Mouse (Mus musculus): Measurements from ENCODE around the gene Lrrc58. TPM values are rescaled to one million over a fixed set of nuclear protein-coding genes. Genes with fewer than 3 reads are reported as not detected.

Lrrc58 gene
- polyA plus RNA-seq, 2 experiments: 4.1 to 8.7 TPM

- no peak for DNase-seq (ENCODE audit: low read depth in 3 of 3, low spot score in 3 of 3)
- Histone ChIP-seq H3K4me2 (ENCODE audit: low read depth) (no peak overlapping the region), H3K9ac (replicated peaks) (no peak overlapping the region), H3K27me3 (ENCODE audit: control insufficient read depth, insufficient read depth, low read length) (no peaks in the 10 kb centered on the region), H3K4me1 (replicated peaks; ENCODE audit: control insufficient read depth in 2 of 2, insufficient read depth in 2 of 2, low read length in 1 of 2) (peaks cover 0 to 12% of the 10 kb centered on the region in 2 experiments; a peak in 2 of 4 replicates), H3K36me3 (replicated peaks; ENCODE audit: control insufficient read depth, insufficient read depth, low read depth) (no peaks in the 10 kb centered on the region), H3K4me3 (ENCODE audit: insufficient read depth in 1 of 2, low read depth in 2 of 2, low read length in 2 of 2) (no peak overlapping the region), H3K9me3 (ENCODE audit: control insufficient read depth, low read length) (no peaks in the 10 kb centered on the region), H3K27ac (no peak overlapping the region)
- WGBS (ENCODE audit: insufficient replicate concordance): 31% methylated on average over 5 of the region's 5 CpGs
- ATAC-seq (ENCODE audit: insufficient read depth): no peak
- TF ChIP-seq EP300 (IDR thresholded peaks at IDR 0.05; ENCODE audit: low read depth) (no peak), CTCF (IDR thresholded peaks at IDR 0.05; ENCODE audit: low read depth) (no peak)
These were observed 16.8 kb upstream of the Lrrc58 start for GRCm38 (mm10) chr16:37851366-37851765.

GRCm38 (mm10) chr16:37853279-37853678 lies 14.9 kb upstream of the Lrrc58 start:
- no peaks in the 10 kb centered on the region for H3K27me3 ChIP-seq (ENCODE audit: control insufficient read depth, insufficient read depth, low read length)
- WGBS (ENCODE audit: insufficient replicate concordance): 66% methylated on average over 9 of the region's 9 CpGs
- H3K9ac ChIP-seq (replicated peaks): no peak overlapping the region
- no peak for TF ChIP-seq CTCF (IDR thresholded peaks at IDR 0.05; ENCODE audit: low read depth)
- no peak for TF ChIP-seq EP300 (IDR thresholded peaks at IDR 0.05; ENCODE audit: low read depth)
- H3K4me1 ChIP-seq (replicated peaks; ENCODE audit: control insufficient read depth in 2 of 2, insufficient read depth in 2 of 2, low read length in 1 of 2): peaks cover 0 to 11% of the 10 kb centered on the region in 2 experiments; a peak in 2 of 4 replicates
- DNase-seq (ENCODE audit: low read depth in 3 of 3, low spot score in 3 of 3): no peak
- H3K36me3 ChIP-seq (replicated peaks; ENCODE audit: control insufficient read depth, insufficient read depth, low read depth): no peaks in the 10 kb centered on the region
- ATAC-seq (ENCODE audit: insufficient read depth): no peak
- no peak overlapping the region for H3K4me3 ChIP-seq (ENCODE audit: insufficient read depth in 1 of 2, low read depth in 2 of 2, low read length in 2 of 2)
- no peaks in the 10 kb centered on the region for H3K9me3 ChIP-seq (ENCODE audit: control insufficient read depth, low read length)
- H3K27ac ChIP-seq: no peak overlapping the region
- no peak overlapping the region for H3K4me2 ChIP-seq (ENCODE audit: low read depth)

- 51% methylated on average over 14 of the region's 14 CpGs for WGBS (ENCODE audit: insufficient replicate concordance)
- TF ChIP-seq EP300 (IDR thresholded peaks at IDR 0.05; ENCODE audit: low read depth): no peak
- no peak for TF ChIP-seq CTCF (IDR thresholded peaks at IDR 0.05; ENCODE audit: low read depth)
- Histone ChIP-seq H3K4me1 (replicated peaks; ENCODE audit: control insufficient read depth in 2 of 2, insufficient read depth in 2 of 2, low read length in 1 of 2) (peaks cover 0 to 11% of the 10 kb centered on the region in 2 experiments; a peak in 2 of 4 replicates), H3K9ac (replicated peaks) (no peak overlapping the region), H3K27ac (no peak overlapping the region), H3K4me3 (ENCODE audit: insufficient read depth in 1 of 2, low read depth in 2 of 2, low read length in 2 of 2) (no peak overlapping the region), H3K27me3 (ENCODE audit: control insufficient read depth, insufficient read depth, low read length) (no peaks in the 10 kb centered on the region), H3K36me3 (replicated peaks; ENCODE audit: control insufficient read depth, insufficient read depth, low read depth) (no peaks in the 10 kb centered on the region), H3K4me2 (ENCODE audit: low read depth) (no peak overlapping the region), H3K9me3 (ENCODE audit: control insufficient read depth, low read length) (no peaks in the 10 kb centered on the region)
- ATAC-seq (ENCODE audit: insufficient read depth) (no peak), DNase-seq (ENCODE audit: low read depth in 3 of 3, low spot score in 3 of 3) (no peak)
These were observed 14.1 kb upstream of the Lrrc58 start for GRCm38 (mm10) chr16:37854054-37854453.

- WGBS (ENCODE audit: insufficient replicate concordance): 34% methylated on average over 5 of the region's 5 CpGs
- no peak for DNase-seq (ENCODE audit: low read depth in 3 of 3, low spot score in 3 of 3)
- no peak overlapping the region for H3K27ac ChIP-seq
These were observed 13.6 kb upstream of the Lrrc58 start for GRCm38 (mm10) chr16:37854593-37854992.

GRCm38 (mm10) chr16:37855583-37855982 lies 12.6 kb upstream of the Lrrc58 start:
- no peak overlapping the region for H3K27ac ChIP-seq

More at GRCm38 (mm10) chr16:37854593-37854992, 13.6 kb upstream of the Lrrc58 start:
- Histone ChIP-seq H3K27me3 (ENCODE audit: control insufficient read depth, insufficient read depth, low read length) (no peaks in the 10 kb centered on the region), H3K4me2 (ENCODE audit: low read depth) (no peak overlapping the region), H3K4me1 (replicated peaks; ENCODE audit: control insufficient read depth in 2 of 2, insufficient read depth in 2 of 2, low read length in 1 of 2) (peaks cover 0 to 11% of the 10 kb centered on the region in 2 experiments; a peak in 2 of 4 replicates), H3K9me3 (ENCODE audit: control insufficient read depth, low read length) (no peaks in the 10 kb centered on the region), H3K36me3 (replicated peaks; ENCODE audit: control insufficient read depth, insufficient read depth, low read depth) (no peaks in the 10 kb centered on the region), H3K4me3 (ENCODE audit: insufficient read depth in 1 of 2, low read depth in 2 of 2, low read length in 2 of 2) (no peak overlapping the region), H3K9ac (replicated peaks) (no peak overlapping the region)
- TF ChIP-seq EP300 (IDR thresholded peaks at IDR 0.05; ENCODE audit: low read depth) (no peak), CTCF (IDR thresholded peaks at IDR 0.05; ENCODE audit: low read depth) (no peak)
- ATAC-seq (ENCODE audit: insufficient read depth): no peak

More at GRCm38 (mm10) chr16:37855583-37855982, 12.6 kb upstream of the Lrrc58 start:
- Histone ChIP-seq H3K9me3 (ENCODE audit: control insufficient read depth, low read length) (no peaks in the 10 kb centered on the region), H3K9ac (replicated peaks) (no peak overlapping the region), H3K27me3 (ENCODE audit: control insufficient read depth, insufficient read depth, low read length) (no peaks in the 10 kb centered on the region), H3K36me3 (replicated peaks; ENCODE audit: control insufficient read depth, insufficient read depth, low read depth) (no peaks in the 10 kb centered on the region), H3K4me3 (ENCODE audit: insufficient read depth in 1 of 2, low read depth in 2 of 2, low read length in 2 of 2) (no peak overlapping the region), H3K4me1 (replicated peaks; ENCODE audit: control insufficient read depth in 2 of 2, insufficient read depth in 2 of 2, low read length in 1 of 2) (peaks cover 0 to 11% of the 10 kb centered on the region in 2 experiments; a peak in 2 of 4 replicates), H3K4me2 (ENCODE audit: low read depth) (no peak overlapping the region)
- no peak for TF ChIP-seq CTCF (IDR thresholded peaks at IDR 0.05; ENCODE audit: low read depth)
- no peak for TF ChIP-seq EP300 (IDR thresholded peaks at IDR 0.05; ENCODE audit: low read depth)
- WGBS (ENCODE audit: insufficient replicate concordance): 56% methylated on average over 8 of the region's 8 CpGs
- DNase-seq (ENCODE audit: low read depth in 3 of 3, low spot score in 3 of 3) (no peak), ATAC-seq (ENCODE audit: insufficient read depth) (no peak)

Data from liver, embryonic 14.5 days (tissue).